Mouse (Mus musculus): Measurements from ENCODE around the gene Trmt1. TPM values are rescaled to one million over a fixed set of nuclear protein-coding genes. Genes with fewer than 3 reads are reported as not detected.

Gene Trmt1
- polyA plus RNA-seq, 1 experiment = 86.7 TPM

DNA sequence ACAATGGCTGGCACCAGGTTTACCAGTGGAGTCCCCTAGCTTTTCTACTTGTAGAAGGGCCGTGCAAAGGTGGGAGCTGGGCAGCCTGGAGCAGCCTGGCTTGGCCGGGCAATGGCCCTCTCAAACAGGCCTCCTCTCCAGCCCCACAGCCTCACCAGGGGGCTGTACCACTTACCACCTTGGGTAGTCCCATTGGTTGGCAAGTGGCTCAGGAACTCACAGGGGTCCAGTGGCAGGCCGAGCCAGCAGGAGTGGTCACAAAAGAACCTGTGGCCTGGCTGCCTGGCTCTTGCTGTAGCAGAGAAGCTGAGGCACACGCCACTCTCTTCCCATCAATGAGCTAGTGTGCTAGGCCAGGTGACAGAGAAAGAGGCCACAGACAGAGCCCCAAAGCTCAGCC lies 28.1 kb downstream of the Trmt1 start:
- Histone ChIP-seq H3K4me3 (ENCODE audit: insufficient read depth, low read length) (no peak overlapping the region), H3K4me1 (ENCODE audit: control insufficient read depth, insufficient read depth, low read length) (peaks cover 18% of the 10 kb centered on the region), H3K27ac (ENCODE audit: insufficient read depth, low read length) (peak overlapping the region; percentile 97; the same call in 1 of the 2 replicates)
- TF ChIP-seq CTCF (IDR thresholded peaks at IDR 0.05; ENCODE audit: borderline replicate concordance, insufficient read depth, low read length) (no peak), POLR2A (IDR thresholded peaks at IDR 0.05; ENCODE audit: low read depth, low read length) (no peak)

DNA sequence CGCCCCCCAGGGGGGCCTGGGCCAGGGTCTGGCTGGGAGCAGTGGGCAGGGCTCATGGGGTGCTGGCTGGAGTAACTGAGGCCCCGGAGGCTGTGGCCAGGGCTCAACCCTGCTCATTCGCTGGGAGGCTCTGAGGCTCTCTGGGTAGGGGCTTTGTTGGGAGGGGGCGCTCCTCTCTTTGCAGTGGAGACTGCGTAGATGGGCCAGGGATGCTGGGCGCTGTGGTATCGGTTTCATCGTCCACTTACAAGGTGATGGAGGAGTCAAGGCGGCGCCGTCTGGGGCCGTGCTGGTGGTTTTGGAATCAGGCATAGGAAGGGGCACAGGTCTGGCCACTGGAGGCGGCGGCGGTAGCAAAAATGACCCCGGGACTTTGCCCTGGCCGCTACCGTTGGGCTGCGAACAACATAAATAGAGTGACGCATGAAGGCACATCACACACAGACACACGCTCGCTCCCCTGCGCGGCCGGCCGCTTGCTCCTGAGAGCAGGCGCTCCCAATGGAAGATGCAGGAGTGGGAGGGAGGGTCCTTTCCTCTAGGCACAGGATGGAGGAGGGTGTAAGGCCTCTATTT lies 29.9 kb downstream of the Trmt1 start:
- no peak overlapping the region for H3K4me3 ChIP-seq (ENCODE audit: insufficient read depth, low read length)
- H3K4me1 ChIP-seq (ENCODE audit: control insufficient read depth, insufficient read depth, low read length) = peaks cover 19% of the 10 kb centered on the region
- no peak overlapping the region for H3K27ac ChIP-seq (ENCODE audit: insufficient read depth, low read length)
- no peak for TF ChIP-seq CTCF (IDR thresholded peaks at IDR 0.05; ENCODE audit: borderline replicate concordance, insufficient read depth, low read length)
- no peak for TF ChIP-seq POLR2A (IDR thresholded peaks at IDR 0.05; ENCODE audit: low read depth, low read length)

GRCm38 (mm10) chr8:84716790-84717189 lies 30.7 kb downstream of the Trmt1 start:
- H3K4me3 ChIP-seq (ENCODE audit: insufficient read depth, low read length) = no peak overlapping the region
- H3K27ac ChIP-seq (ENCODE audit: insufficient read depth, low read length) = no peak overlapping the region
- H3K4me1 ChIP-seq (ENCODE audit: control insufficient read depth, insufficient read depth, low read length) = peaks cover 14% of the 10 kb centered on the region
- TF ChIP-seq POLR2A (IDR thresholded peaks at IDR 0.05; ENCODE audit: low read depth, low read length) (no peak), CTCF (IDR thresholded peaks at IDR 0.05; ENCODE audit: borderline replicate concordance, insufficient read depth, low read length) (no peak)

- TF ChIP-seq POLR2A (IDR thresholded peaks at IDR 0.05; ENCODE audit: low read depth, low read length) = no peak
- no peak for TF ChIP-seq CTCF (IDR thresholded peaks at IDR 0.05; ENCODE audit: borderline replicate concordance, insufficient read depth, low read length)
- Histone ChIP-seq H3K4me1 (ENCODE audit: control insufficient read depth, insufficient read depth, low read length) (peaks cover 10% of the 10 kb centered on the region), H3K4me3 (ENCODE audit: insufficient read depth, low read length) (no peak overlapping the region), H3K27ac (ENCODE audit: insufficient read depth, low read length) (no peak overlapping the region)
Observed at GRCm38 (mm10) chr8:84718476-84718875, 32.4 kb downstream of the Trmt1 start.

DNA sequence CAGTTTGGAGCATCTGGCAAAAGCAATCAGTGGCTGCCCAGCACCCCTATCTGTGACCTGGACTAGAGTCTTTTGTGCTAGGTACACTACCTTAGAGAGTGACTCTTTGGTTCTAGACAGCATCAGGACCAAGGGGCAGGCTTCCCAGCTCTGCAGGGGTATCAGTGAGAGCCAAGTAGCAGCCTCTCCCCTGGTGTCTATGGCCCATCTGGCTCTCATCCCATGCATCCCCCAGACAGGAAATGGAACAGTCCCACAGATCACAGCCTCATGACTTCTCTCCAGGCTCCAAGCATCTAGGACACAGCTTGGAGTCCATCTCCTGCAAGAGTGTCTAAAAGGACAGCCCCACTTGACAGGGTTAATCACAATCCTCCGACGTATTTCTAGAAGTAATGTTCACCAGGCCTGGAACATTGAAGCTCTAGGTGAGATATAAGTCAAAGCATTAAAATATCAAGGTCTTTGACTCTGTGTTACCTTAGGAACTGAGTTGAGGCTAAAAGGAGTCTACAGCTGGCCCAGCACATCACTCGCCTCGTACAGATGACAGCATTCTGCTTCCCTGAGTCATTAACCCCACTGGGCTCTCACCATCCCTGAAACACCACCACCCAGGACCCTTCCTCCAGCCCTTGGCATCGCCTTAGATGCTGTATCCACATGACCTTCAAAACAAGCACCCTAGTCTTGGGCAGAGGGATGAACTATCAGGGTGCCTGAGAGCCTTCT lies 33.0 kb downstream of the Trmt1 start:
- no peak for TF ChIP-seq POLR2A (IDR thresholded peaks at IDR 0.05; ENCODE audit: low read depth, low read length)
- no peak for TF ChIP-seq CTCF (IDR thresholded peaks at IDR 0.05; ENCODE audit: borderline replicate concordance, insufficient read depth, low read length)

GRCm38 (mm10) chr8:84722530-84722849 lies 36.4 kb downstream of the Trmt1 start:
- no peak for TF ChIP-seq POLR2A (IDR thresholded peaks at IDR 0.05; ENCODE audit: low read depth, low read length)
- no peak for TF ChIP-seq CTCF (IDR thresholded peaks at IDR 0.05; ENCODE audit: borderline replicate concordance, insufficient read depth, low read length)
- Histone ChIP-seq H3K4me1 (ENCODE audit: control insufficient read depth, insufficient read depth, low read length) (peaks cover 21% of the 10 kb centered on the region), H3K4me3 (ENCODE audit: insufficient read depth, low read length) (no peak overlapping the region), H3K27ac (ENCODE audit: insufficient read depth, low read length) (peak overlapping the region; percentile 91)

More for the DNA sequence above, 33.0 kb downstream of the Trmt1 start:
- Histone ChIP-seq H3K27ac (ENCODE audit: insufficient read depth, low read length) (no peak overlapping the region), H3K4me3 (ENCODE audit: insufficient read depth, low read length) (no peak overlapping the region), H3K4me1 (ENCODE audit: control insufficient read depth, insufficient read depth, low read length) (peaks cover 17% of the 10 kb centered on the region)

GRCm38 (mm10) chr8:84722850-84723570 lies 36.9 kb downstream of the Trmt1 start, which contains the start of gene G430095P16Rik:
G430095P16Rik (plus strand) TSS chr8:84723007.
- peak within 1 kb of the TSS; percentile 91 for H3K27ac ChIP-seq (ENCODE audit: insufficient read depth, low read length)
- no peak within 1 kb of the TSS for H3K4me3 ChIP-seq (ENCODE audit: insufficient read depth, low read length)
- peaks cover 21% of the 10 kb centered on the region for H3K4me1 ChIP-seq (ENCODE audit: control insufficient read depth, insufficient read depth, low read length)
- TF ChIP-seq POLR2A (IDR thresholded peaks at IDR 0.05; ENCODE audit: low read depth, low read length) (no peak), CTCF (IDR thresholded peaks at IDR 0.05; ENCODE audit: borderline replicate concordance, insufficient read depth, low read length) (no peak)

DNA sequence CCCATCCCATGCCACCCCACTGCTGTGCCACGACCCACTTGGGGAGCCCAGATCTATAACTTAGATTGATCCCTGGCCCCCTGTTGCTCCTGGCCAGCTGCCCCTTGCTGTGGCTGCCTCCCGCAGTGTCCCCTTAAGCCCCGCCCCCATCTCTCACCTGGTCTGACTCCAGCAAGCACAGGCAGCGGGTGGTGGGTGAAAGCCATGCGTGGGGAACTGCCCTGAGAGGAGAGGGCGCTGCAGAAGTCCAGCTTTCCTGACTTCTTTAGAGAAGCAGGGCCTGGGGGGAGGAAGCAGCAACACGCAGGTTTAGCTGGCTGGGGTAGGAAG lies 37.4 kb downstream of the Trmt1 start:
- H3K4me3 ChIP-seq (ENCODE audit: insufficient read depth, low read length) = no peak overlapping the region
- no peak for TF ChIP-seq POLR2A (IDR thresholded peaks at IDR 0.05; ENCODE audit: low read depth, low read length)
- TF ChIP-seq CTCF (IDR thresholded peaks at IDR 0.05; ENCODE audit: borderline replicate concordance, insufficient read depth, low read length) = no peak
- peak overlapping the region; percentile 91 for H3K27ac ChIP-seq (ENCODE audit: insufficient read depth, low read length)
- peaks cover 21% of the 10 kb centered on the region for H3K4me1 ChIP-seq (ENCODE audit: control insufficient read depth, insufficient read depth, low read length)

GRCm38 (mm10) chr8:84724683-84725082 lies 38.6 kb downstream of the Trmt1 start:
- TF ChIP-seq POLR2A (IDR thresholded peaks at IDR 0.05; ENCODE audit: low read depth, low read length) (no peak), CTCF (IDR thresholded peaks at IDR 0.05; ENCODE audit: borderline replicate concordance, insufficient read depth, low read length) (no peak)
- Histone ChIP-seq H3K4me3 (ENCODE audit: insufficient read depth, low read length) (no peak overlapping the region), H3K4me1 (ENCODE audit: control insufficient read depth, insufficient read depth, low read length) (peaks cover 16% of the 10 kb centered on the region), H3K27ac (ENCODE audit: insufficient read depth, low read length) (no peak overlapping the region; the same call in 1 of the 2 replicates)
